Mouse (Mus musculus): ENCODE results near the gene Ric8a. TPM values are rescaled to one million over a fixed set of nuclear protein-coding genes. Genes with fewer than 3 reads are reported as not detected.

Ric8a gene
- 66.6 TPM for polyA plus RNA-seq (2015; fragmentation: Illumina TruSeq; extraction: RNeasy Lipid Tissue Mini Kit (QIAGEN cat#74804); ENCODE audit: low read depth, low replicate concordance)

GRCm38 (mm10) chr7:140856785-140857549, at the start of gene Ric8a:
TSS of gene Ric8a (plus strand) at chr7:140856957.

GRCm38 (mm10) chr7:140821653-140822329, 35.0 kb upstream of the Ric8a start, which contains the start of gene Zfp941:
TSS of gene Zfp941 (minus strand) at chr7:140822178.

DNA sequence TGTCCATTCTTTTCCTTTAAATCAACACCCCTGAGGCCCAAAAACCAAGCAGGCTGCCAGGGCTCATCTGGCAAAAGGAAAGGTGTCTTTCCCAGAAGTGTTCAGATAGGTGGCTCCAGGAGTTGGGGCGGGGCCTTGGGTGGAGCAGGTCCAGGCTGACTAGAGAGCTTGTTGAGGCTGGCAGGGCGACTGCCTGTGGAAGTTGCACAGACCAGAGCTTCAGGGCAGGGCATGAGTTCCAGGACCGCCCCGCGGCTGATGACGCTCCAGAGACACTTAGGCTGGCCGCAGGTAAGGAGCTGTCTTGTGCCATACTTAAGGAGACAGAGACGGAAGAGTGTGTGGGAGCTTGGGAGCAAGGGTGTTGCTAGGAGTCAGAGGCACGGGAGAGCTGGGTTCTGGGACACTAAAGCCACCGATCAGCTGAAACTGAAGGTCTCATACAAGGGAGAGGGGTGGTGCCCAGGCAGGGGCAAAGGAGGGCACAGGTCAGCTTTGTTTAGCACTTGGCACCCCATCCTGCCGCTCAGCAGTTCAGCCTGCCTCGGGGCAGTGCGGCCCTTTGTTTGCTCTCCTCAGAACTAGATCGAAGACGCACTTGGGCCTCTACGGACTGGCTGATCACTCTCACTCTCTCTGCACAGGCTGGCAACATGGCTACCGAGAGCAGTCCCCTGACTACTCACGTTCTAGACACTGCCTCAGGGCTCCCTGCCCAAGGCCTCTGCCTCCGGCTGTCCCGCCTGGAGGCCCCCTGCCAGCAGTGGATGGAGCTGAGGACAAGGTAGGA, 21.6 kb upstream of the Ric8a start, which contains the start of gene Urah:
Gene Urah (plus strand): TSS at position 51 of the 790 bp plus-strand sequence.

DNA sequence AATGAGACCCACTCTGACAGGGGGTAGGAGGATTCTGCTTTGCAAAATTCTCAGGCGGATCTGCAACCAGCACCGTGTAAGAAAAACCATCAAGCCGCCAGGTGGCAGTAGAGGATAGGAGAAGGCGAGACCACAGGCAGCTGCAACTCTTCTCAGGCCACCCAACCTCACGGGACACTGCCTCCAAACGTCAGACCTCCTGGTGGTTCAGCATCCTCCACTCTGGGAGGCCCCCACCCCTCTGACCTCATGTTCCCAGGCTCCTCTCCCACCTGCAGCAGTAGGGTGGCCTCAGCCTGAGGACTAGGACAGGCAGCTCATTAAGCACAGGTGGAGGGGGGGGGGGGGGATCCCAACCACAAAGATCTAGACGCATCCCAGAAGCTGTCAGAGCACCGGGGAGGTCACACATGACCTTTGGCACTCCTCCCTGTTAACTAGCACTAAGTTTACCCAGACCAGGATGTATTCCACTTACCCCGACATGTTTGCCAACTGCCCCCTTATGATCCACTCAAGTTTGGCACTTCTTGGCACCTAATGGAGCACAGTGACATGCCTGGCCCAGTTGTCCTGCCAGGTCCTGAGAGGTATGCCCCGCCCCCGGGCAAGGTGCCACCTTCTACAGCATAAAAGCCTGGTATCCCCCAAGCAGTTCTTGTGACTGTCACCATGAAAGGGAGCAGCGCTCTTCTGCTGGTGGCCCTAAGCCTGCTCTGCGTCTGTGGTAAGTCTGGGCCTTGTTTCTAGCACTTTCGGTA, 11.7 kb upstream of the Ric8a start, which contains the start of gene Scgb1c1:
Gene Scgb1c1 (plus strand): TSS at position 643 of the 761 bp plus-strand sequence.

GRCm38 (mm10) chr7:140847755-140848580, 8.8 kb upstream of the Ric8a start, which contains the start of gene Odf3:
TSS of gene Odf3 (plus strand) at chr7:140847805.

GRCm38 (mm10) chr7:140855860-140856784, 635 bp upstream of the Ric8a start, which contains the start of gene Gm45785:
TSS of gene Gm45785 (minus strand) at chr7:140856331.

GRCm38 (mm10) chr7:140857550-140858505, 1.1 kb downstream of the Ric8a start, which contains the start of gene Bet1l:
TSS of gene Bet1l (minus strand) at chr7:140857577.

DNA sequence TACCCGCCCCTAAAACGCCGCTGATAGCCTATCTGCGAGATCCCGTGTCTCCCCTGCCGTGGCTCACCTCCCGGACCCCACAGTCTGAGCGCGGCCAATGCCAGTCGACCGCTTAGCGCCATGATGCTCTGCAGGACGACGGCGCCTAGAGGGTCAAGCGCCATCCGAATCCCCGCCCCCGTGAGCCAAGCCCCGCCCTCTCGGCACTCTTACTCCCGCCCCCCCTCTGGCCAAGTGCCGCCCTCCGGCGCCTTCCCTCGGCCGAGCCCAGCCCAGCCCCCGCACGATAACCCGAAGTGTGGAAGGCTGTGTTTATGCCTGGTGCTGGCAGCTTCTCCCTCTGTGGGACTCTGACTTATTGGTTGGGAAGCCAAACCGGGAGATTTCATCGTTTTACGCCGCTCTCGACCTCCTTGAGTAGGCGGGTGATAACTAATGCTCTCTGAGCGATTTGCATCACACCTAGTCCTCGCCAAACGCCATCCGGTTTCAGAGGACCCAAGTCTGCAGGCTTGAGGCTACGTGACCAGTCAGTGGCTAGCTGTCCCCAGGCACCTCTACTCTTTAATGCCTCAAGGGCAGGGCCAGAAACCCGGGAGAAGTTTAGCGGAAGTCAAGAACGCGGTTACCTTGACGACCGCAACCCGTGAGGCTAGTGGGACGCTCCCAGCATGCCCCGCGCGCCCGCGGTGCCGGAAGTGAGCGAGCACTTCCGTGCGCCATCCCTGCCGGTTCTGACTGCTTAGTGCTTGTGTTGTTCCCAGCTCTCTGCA, 25.1 kb downstream of the Ric8a start, which contains the start of the genes Psmd13 and Sirt3:
Gene Psmd13 (plus strand): TSS at position 273 of the 773 bp plus-strand sequence.
Gene Sirt3 (minus strand): TSS at position 614 of the 773 bp plus-strand sequence.

GRCm38 (mm10) chr7:140900220-140900619, 43.5 kb downstream of the Ric8a start, which contains the start of gene Cox8b:
TSS of gene Cox8b (minus strand) at chr7:140900446.

Other genes with a start within 250 kb of the Ric8a start
- gene Olfr61, start 228.0 kb upstream of the Ric8a start, polyA plus RNA-seq (2015; fragmentation: Illumina TruSeq; extraction: RNeasy Lipid Tissue Mini Kit (QIAGEN cat#74804); ENCODE audit: low read depth, low replicate concordance) = not detected
- gene Olfr53, start 210.5 kb upstream of the Ric8a start, polyA plus RNA-seq (2015; fragmentation: Illumina TruSeq; extraction: RNeasy Lipid Tissue Mini Kit (QIAGEN cat#74804); ENCODE audit: low read depth, low replicate concordance) = not detected
- gene Olfr539, start 197.0 kb upstream of the Ric8a start, polyA plus RNA-seq (2015; fragmentation: Illumina TruSeq; extraction: RNeasy Lipid Tissue Mini Kit (QIAGEN cat#74804); ENCODE audit: low read depth, low replicate concordance) = not detected
- gene Olfr45, start 175.0 kb upstream of the Ric8a start, polyA plus RNA-seq (2015; fragmentation: Illumina TruSeq; extraction: RNeasy Lipid Tissue Mini Kit (QIAGEN cat#74804); ENCODE audit: low read depth, low replicate concordance) = not detected
- gene Olfr541, start 159.7 kb upstream of the Ric8a start, polyA plus RNA-seq (2015; fragmentation: Illumina TruSeq; extraction: RNeasy Lipid Tissue Mini Kit (QIAGEN cat#74804); ENCODE audit: low read depth, low replicate concordance) = not detected
- gene Cyp2e1, start 93.2 kb upstream of the Ric8a start, polyA plus RNA-seq (2015; fragmentation: Illumina TruSeq; extraction: RNeasy Lipid Tissue Mini Kit (QIAGEN cat#74804); ENCODE audit: low read depth, low replicate concordance) = 0.73 TPM
- gene Syce1, start 69.1 kb upstream of the Ric8a start, polyA plus RNA-seq (2015; fragmentation: Illumina TruSeq; extraction: RNeasy Lipid Tissue Mini Kit (QIAGEN cat#74804); ENCODE audit: low read depth, low replicate concordance) = 0.52 TPM
- gene Zfp941, start 34.8 kb upstream of the Ric8a start, polyA plus RNA-seq (2015; fragmentation: Illumina TruSeq; extraction: RNeasy Lipid Tissue Mini Kit (QIAGEN cat#74804); ENCODE audit: low read depth, low replicate concordance) = 21.9 TPM
- gene Urah, start 21.9 kb upstream of the Ric8a start, polyA plus RNA-seq (2015; fragmentation: Illumina TruSeq; extraction: RNeasy Lipid Tissue Mini Kit (QIAGEN cat#74804); ENCODE audit: low read depth, low replicate concordance) = 1.6 TPM
- not detected for gene Scgb1c1, start 11.4 kb upstream of the Ric8a start, polyA plus RNA-seq (2015; fragmentation: Illumina TruSeq; extraction: RNeasy Lipid Tissue Mini Kit (QIAGEN cat#74804); ENCODE audit: low read depth, low replicate concordance)
- gene Odf3, start 9.2 kb upstream of the Ric8a start, polyA plus RNA-seq (2015; fragmentation: Illumina TruSeq; extraction: RNeasy Lipid Tissue Mini Kit (QIAGEN cat#74804); ENCODE audit: low read depth, low replicate concordance) = 0.28 TPM
- gene Gm45785, start 626 bp upstream of the Ric8a start, polyA plus RNA-seq (2015; fragmentation: Illumina TruSeq; extraction: RNeasy Lipid Tissue Mini Kit (QIAGEN cat#74804); ENCODE audit: low read depth, low replicate concordance) = not detected
- gene Bet1l, start 620 bp downstream of the Ric8a start, polyA plus RNA-seq (2015; fragmentation: Illumina TruSeq; extraction: RNeasy Lipid Tissue Mini Kit (QIAGEN cat#74804); ENCODE audit: low read depth, low replicate concordance) = 34.2 TPM
- 133 TPM for gene Psmd13, start 25.0 kb downstream of the Ric8a start, polyA plus RNA-seq (2015; fragmentation: Illumina TruSeq; extraction: RNeasy Lipid Tissue Mini Kit (QIAGEN cat#74804); ENCODE audit: low read depth, low replicate concordance)
- 133 TPM for gene Sirt3, start 25.4 kb downstream of the Ric8a start, polyA plus RNA-seq (2015; fragmentation: Illumina TruSeq; extraction: RNeasy Lipid Tissue Mini Kit (QIAGEN cat#74804); ENCODE audit: low read depth, low replicate concordance)
- gene Cox8b, start 43.5 kb downstream of the Ric8a start, polyA plus RNA-seq (2015; fragmentation: Illumina TruSeq; extraction: RNeasy Lipid Tissue Mini Kit (QIAGEN cat#74804); ENCODE audit: low read depth, low replicate concordance) = 4.6 TPM
- gene Nlrp6, start 63.9 kb downstream of the Ric8a start, polyA plus RNA-seq (2015; fragmentation: Illumina TruSeq; extraction: RNeasy Lipid Tissue Mini Kit (QIAGEN cat#74804); ENCODE audit: low read depth, low replicate concordance) = 0.34 TPM
- 4.3 TPM for gene Pgghg, start 84.4 kb downstream of the Ric8a start, polyA plus RNA-seq (2015; fragmentation: Illumina TruSeq; extraction: RNeasy Lipid Tissue Mini Kit (QIAGEN cat#74804); ENCODE audit: low read depth, low replicate concordance)
- gene Ifitm5, start 93.3 kb downstream of the Ric8a start, polyA plus RNA-seq (2015; fragmentation: Illumina TruSeq; extraction: RNeasy Lipid Tissue Mini Kit (QIAGEN cat#74804); ENCODE audit: low read depth, low replicate concordance) = not detected
- not detected for gene Gm45717, start 99.0 kb downstream of the Ric8a start, polyA plus RNA-seq (2015; fragmentation: Illumina TruSeq; extraction: RNeasy Lipid Tissue Mini Kit (QIAGEN cat#74804); ENCODE audit: low read depth, low replicate concordance)
- gene Ifitm2, start 99.0 kb downstream of the Ric8a start, polyA plus RNA-seq (2015; fragmentation: Illumina TruSeq; extraction: RNeasy Lipid Tissue Mini Kit (QIAGEN cat#74804); ENCODE audit: low read depth, low replicate concordance) = 31.6 TPM
- 8.0 TPM for gene Ifitm1, start 110.3 kb downstream of the Ric8a start, polyA plus RNA-seq (2015; fragmentation: Illumina TruSeq; extraction: RNeasy Lipid Tissue Mini Kit (QIAGEN cat#74804); ENCODE audit: low read depth, low replicate concordance)
- 39.7 TPM for gene Ifitm3, start 153.8 kb downstream of the Ric8a start, polyA plus RNA-seq (2015; fragmentation: Illumina TruSeq; extraction: RNeasy Lipid Tissue Mini Kit (QIAGEN cat#74804); ENCODE audit: low read depth, low replicate concordance)
- gene Ifitm6, start 161.0 kb downstream of the Ric8a start, polyA plus RNA-seq (2015; fragmentation: Illumina TruSeq; extraction: RNeasy Lipid Tissue Mini Kit (QIAGEN cat#74804); ENCODE audit: low read depth, low replicate concordance) = 1.1 TPM
- gene Gm17387, start 172.2 kb downstream of the Ric8a start, polyA plus RNA-seq (2015; fragmentation: Illumina TruSeq; extraction: RNeasy Lipid Tissue Mini Kit (QIAGEN cat#74804); ENCODE audit: low read depth, low replicate concordance) = not detected
- 44.9 TPM for gene B4galnt4, start 204.1 kb downstream of the Ric8a start, polyA plus RNA-seq (2015; fragmentation: Illumina TruSeq; extraction: RNeasy Lipid Tissue Mini Kit (QIAGEN cat#74804); ENCODE audit: low read depth, low replicate concordance)
- not detected for gene Pkp3, start 221.3 kb downstream of the Ric8a start, polyA plus RNA-seq (2015; fragmentation: Illumina TruSeq; extraction: RNeasy Lipid Tissue Mini Kit (QIAGEN cat#74804); ENCODE audit: low read depth, low replicate concordance)
- gene Sigirr, start 243.6 kb downstream of the Ric8a start, polyA plus RNA-seq (2015; fragmentation: Illumina TruSeq; extraction: RNeasy Lipid Tissue Mini Kit (QIAGEN cat#74804); ENCODE audit: low read depth, low replicate concordance) = 2.7 TPM

Data from brain, adult 10 weeks (tissue).